Comparison of ENCODE assay signal across 8 mouse cellular contexts in genomic region chr1:154033958-154034606, GRCm38 (mm10).
A peak's percentile ranks its signal among the peaks of the same experiment; 100 is the strongest.
DNase-seq lines count a peak whose midpoint lies in the region; ATAC-seq lines count a peak whose summit lies in the region.

No protein-coding gene starts in this region.

- no peak overlapping the region for H3K9ac ChIP-seq in hindbrain, embryonic 16.5 days (ENCODE audit: low read depth, low read length)
- H3K9ac ChIP-seq in hindbrain, embryonic 14.5 days, result no peak overlapping the region
- peak overlapping the region; percentile 34; the same call in 1 of the 2 replicates for H3K9ac ChIP-seq in heart, embryonic 13.5 days

- no peaks in the 10 kb centered on the region for H3K27me3 ChIP-seq in hindbrain, embryonic 16.5 days (replicated peaks; ENCODE audit: control insufficient read depth, insufficient read depth, low read length)
- H3K27me3 ChIP-seq in hindbrain, embryonic 14.5 days (ENCODE audit: control insufficient read depth, insufficient read depth, low read length), result no peaks in the 10 kb centered on the region
- no peaks in the 10 kb centered on the region for H3K27me3 ChIP-seq in heart, embryonic 13.5 days (replicated peaks)

- WGBS in hindbrain, embryonic 16.5 days, result 75% methylated on average over 13 of the region's 13 CpGs
- WGBS in hindbrain, embryonic 14.5 days, result 72% methylated on average over 13 of the region's 13 CpGs
- 12% methylated on average over 13 of the region's 13 CpGs for WGBS in heart, embryonic 13.5 days

- no peaks in the 10 kb centered on the region for H3K36me3 ChIP-seq in hindbrain, embryonic 16.5 days (ENCODE audit: control insufficient read depth, insufficient read depth, low read length)
- H3K36me3 ChIP-seq in hindbrain, embryonic 14.5 days (replicated peaks; ENCODE audit: control insufficient read depth, insufficient read depth), result no peaks in the 10 kb centered on the region
- H3K36me3 ChIP-seq in heart, embryonic 13.5 days, result no peaks in the 10 kb centered on the region

- H3K9me3 ChIP-seq in hindbrain, embryonic 16.5 days (ENCODE audit: control insufficient read depth, low read length), result no peaks in the 10 kb centered on the region
- H3K9me3 ChIP-seq in hindbrain, embryonic 14.5 days (ENCODE audit: control insufficient read depth, low read length), result no peaks in the 10 kb centered on the region
- no peaks in the 10 kb centered on the region for H3K9me3 ChIP-seq in heart, embryonic 13.5 days

- no peaks in the 10 kb centered on the region for H3K4me1 ChIP-seq in hindbrain, embryonic 16.5 days (ENCODE audit: control insufficient read depth, insufficient read depth, low read depth, low read length)
- H3K4me1 ChIP-seq in hindbrain, embryonic 14.5 days (replicated peaks; ENCODE audit: control insufficient read depth, insufficient read depth, low read length), result no peaks in the 10 kb centered on the region
- H3K4me1 ChIP-seq in heart, embryonic 13.5 days, result peaks cover 21% of the 10 kb centered on the region

- H3K27ac ChIP-seq in hindbrain, embryonic 16.5 days (ENCODE audit: low read depth, low read length), result peak overlapping the region; percentile 39; the same call in 1 of the 2 replicates
- H3K27ac ChIP-seq in hindbrain, embryonic 14.5 days, result no peak overlapping the region
- H3K27ac ChIP-seq in heart, embryonic 13.5 days (replicated peaks), result peak overlapping the region; percentile 73

- no peak for ATAC-seq in hindbrain, embryonic 16.5 days
- no peak for ATAC-seq in hindbrain, embryonic 14.5 days (ENCODE audit: low FRiP score)
- ATAC-seq in heart, embryonic 13.5 days (ENCODE audit: extremely low read depth, insufficient number of reproducible peaks, low FRiP score, low TSS enrichment), result peak; percentile 78

- no peak overlapping the region for H3K4me3 ChIP-seq in hindbrain, embryonic 16.5 days (ENCODE audit: low read length)
- no peak overlapping the region for H3K4me3 ChIP-seq in hindbrain, embryonic 14.5 days (replicated peaks; ENCODE audit: low read length)
- no peak overlapping the region; the same call in 1 of the 2 replicates for H3K4me3 ChIP-seq in heart, embryonic 13.5 days

- H3K4me2 ChIP-seq in hindbrain, embryonic 16.5 days (ENCODE audit: low read length), result no peak overlapping the region
- H3K4me2 ChIP-seq in hindbrain, embryonic 14.5 days (replicated peaks), result no peak overlapping the region
- H3K4me2 ChIP-seq in heart, embryonic 13.5 days, result peak overlapping the region; percentile 46

- DNase-seq in hindbrain, embryonic 14.5 days (ENCODE audit: low spot score), result no peak
- DNase-seq in adrenal gland, postnatal 25 days, result peak; percentile 34
- DNase-seq in kidney, postnatal 25 days, result peak; percentile 44 to 81
- peak; percentile 72 for DNase-seq in lung, postnatal 10 days
- peak; percentile 42 to 56 for DNase-seq in spleen, postnatal 14 days (ENCODE audit: low spot score in 2 of 2)
- DNase-seq in embryo, embryonic 11 days, result no peak

Comparison
In these comparisons a context has a peak if more than half of its experiments do, and no peak if none do; other contexts are left out.
1. DNase-seq: peak in adrenal gland, postnatal 25 days (single experiment), kidney, postnatal 25 days (2 of 2), lung, postnatal 10 days (single experiment) and spleen, postnatal 14 days (2 of 2); none in hindbrain, embryonic 14.5 days (single experiment) and embryo, embryonic 11 days (single experiment).